Mouse (Mus musculus) hindbrain, embryonic 13.5 days (tissue): ENCODE data around the gene Agap3. TPM values are rescaled to one million over a fixed set of nuclear protein-coding genes. Genes with fewer than 3 reads are reported as not detected.
A peak's percentile ranks its signal among the peaks of the same experiment; 100 is the strongest.

Experiments used
- ATAC-seq: fragments of 200-750 bp; cut with Nextera tagmentation; 2 replicates; pipeline ENCODE4 v1.8.0; 2017; ENCODE audit warnings: moderate TSS enrichment; ENCODE audit not compliant: low FRiP score
- H3K27ac ChIP-seq: fragments of 300-500 bp; sonication (generic); 2 replicates; pipeline ENCODE4 v1.5.1; 2015; ENCODE audit warnings: inconsistent platforms, mild to moderate bottlenecking, moderate library complexity
- H3K27me3 ChIP-seq: fragments of 300-500 bp; sonication (generic); 2 replicates; pipeline ENCODE4 v1.6.1; 2015; ENCODE audit warnings: mild to moderate bottlenecking, inconsistent platforms
- H3K36me3 ChIP-seq: fragments of 300-500 bp; sonication (generic); 2 replicates; pipeline ENCODE4 v1.6.1; 2015; ENCODE audit warnings: mild to moderate bottlenecking, inconsistent platforms
- H3K4me1 ChIP-seq: fragments of 300-500 bp; sonication (generic); replicated peaks from 2 replicates; pipeline ENCODE4 v1.6.1; 2015; ENCODE audit warnings: inconsistent platforms
- H3K4me2 ChIP-seq: fragments of 300-500 bp; sonication (generic); 2 replicates; pipeline ENCODE4 v1.6.1; 2015; ENCODE audit warnings: inconsistent platforms, mild to moderate bottlenecking, moderate library complexity
- H3K4me3 ChIP-seq: fragments of 300-500 bp; sonication (generic); 2 replicates; pipeline ENCODE4 v1.5.1; 2015; ENCODE audit warnings: mild to moderate bottlenecking, inconsistent platforms
- H3K9ac ChIP-seq: fragments of 300-500 bp; sonication (generic); 2 replicates; pipeline ENCODE4 v1.6.1; 2015; ENCODE audit warnings: mild to moderate bottlenecking, inconsistent platforms
- H3K9me3 ChIP-seq: fragments of 300-500 bp; sonication (generic); 2 replicates; pipeline ENCODE4 v1.6.1; 2016; ENCODE audit warnings: inconsistent platforms
- WGBS: fragments of 180-500 bp; shearing (Covaris S2); methylation state at CpG from one replicate; pipeline ENCODE4 v1.1.7; 2015; 5-methylcytosine and 5-hydroxymethylcytosine counted together
- polyA plus RNA-seq: library from polyadenylated mRNA; unstranded; fragments of >200 nt; fragmentation: Nextera tagmentation; extraction: Ambion mirVana; gene quantifications from 2 replicates; pipeline ENCODE4 v1.2.1, GENCODE M21; 2015

Agap3 gene
- polyA plus RNA-seq, 1 experiment from 2014 or later = 50.3 TPM

GRCm38 (mm10) chr5:24455076-24455475, 3.1 kb downstream of the Agap3 start:
- peak overlapping the region; percentile 97 for H3K9ac ChIP-seq
- ATAC-seq = no peak

DNA sequence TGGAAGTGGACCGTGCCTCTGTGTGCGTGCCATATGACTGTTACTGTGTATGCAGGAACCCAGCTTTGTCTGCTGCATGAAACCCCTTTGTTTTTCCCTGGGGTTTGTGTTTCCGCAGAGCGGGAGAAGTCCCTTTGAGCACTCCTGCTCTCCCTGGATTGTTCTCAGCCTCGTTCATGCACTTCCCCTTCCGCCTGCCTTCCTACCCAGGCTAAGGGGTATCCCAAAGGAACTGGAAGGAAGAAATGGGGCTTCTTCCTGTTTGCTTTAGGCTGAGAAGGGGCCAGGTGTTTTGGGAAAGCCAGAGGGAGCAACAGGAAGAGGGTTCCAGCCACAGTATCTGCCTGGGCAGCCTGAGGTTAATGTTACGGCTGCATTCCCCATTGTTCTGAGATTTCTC, 3.6 kb downstream of the Agap3 start:
- ATAC-seq = no peak
- peak overlapping the region; percentile 97 for H3K9ac ChIP-seq
- peak overlapping the region; percentile 100 for H3K4me2 ChIP-seq
- H3K36me3 ChIP-seq = peaks cover 17% of the 10 kb centered on the region
- no peaks in the 10 kb centered on the region for H3K27me3 ChIP-seq
- peak overlapping the region; percentile 90 for H3K4me3 ChIP-seq
- peak overlapping the region; percentile 62; the same call in 1 of the 2 replicates for H3K27ac ChIP-seq
- H3K4me1 ChIP-seq = peaks cover 46% of the 10 kb centered on the region
- H3K9me3 ChIP-seq = no peaks in the 10 kb centered on the region
- 45% methylated on average over 7 of the region's 7 CpGs for WGBS

More at GRCm38 (mm10) chr5:24455076-24455475, 3.1 kb downstream of the Agap3 start:
- Histone ChIP-seq H3K4me2 (peak overlapping the region; percentile 100), H3K27me3 (no peaks in the 10 kb centered on the region; the same call in 1 of the 2 replicates), H3K9me3 (no peaks in the 10 kb centered on the region), H3K4me3 (peak overlapping the region; percentile 90), H3K4me1 (peaks cover 45% of the 10 kb centered on the region), H3K27ac (peak overlapping the region; percentile 62), H3K36me3 (peaks cover 17% of the 10 kb centered on the region)
- 68% methylated on average over 3 of the region's 3 CpGs for WGBS

- Histone ChIP-seq H3K36me3 (no peaks in the 10 kb centered on the region), H3K4me3 (no peak overlapping the region), H3K9me3 (no peaks in the 10 kb centered on the region), H3K27me3 (no peaks in the 10 kb centered on the region), H3K4me1 (peaks cover 37% of the 10 kb centered on the region), H3K27ac (no peak overlapping the region), H3K9ac (0 out of 2 replicates have a peak overlapping the region, but pooled peaks have one; percentile 49), H3K4me2 (no peak overlapping the region)
- ATAC-seq = no peak
- 29% methylated on average over 12 of the region's 12 CpGs for WGBS
Measured at GRCm38 (mm10) chr5:24466762-24467161, 14.8 kb downstream of the Agap3 start.

- no peak overlapping the region for H3K27ac ChIP-seq
- H3K4me3 ChIP-seq = no peak overlapping the region
- no peak overlapping the region for H3K4me2 ChIP-seq
- H3K9ac ChIP-seq = no peak overlapping the region
- H3K9me3 ChIP-seq = no peaks in the 10 kb centered on the region
- H3K27me3 ChIP-seq = peaks cover 36% of the 10 kb centered on the region
- peak; percentile 57 for ATAC-seq
- H3K36me3 ChIP-seq = 0 out of 2 replicates have a peak, but pooled peaks cover 2% of the 10 kb centered on the region
- peaks cover 59% of the 10 kb centered on the region for H3K4me1 ChIP-seq
- WGBS = 13% methylated on average over 5 of the region's 5 CpGs
Measured at GRCm38 (mm10) chr5:24470600-24470999, 18.6 kb downstream of the Agap3 start.

- Histone ChIP-seq H3K9me3 (no peaks in the 10 kb centered on the region), H3K4me3 (no peak overlapping the region), H3K27me3 (peaks cover 41% of the 10 kb centered on the region), H3K36me3 (peaks cover 19% of the 10 kb centered on the region), H3K27ac (no peak overlapping the region), H3K4me2 (no peak overlapping the region), H3K4me1 (peaks cover 47% of the 10 kb centered on the region), H3K9ac (no peak overlapping the region)
- ATAC-seq = no peak
- 33% methylated on average over 6 of the region's 7 CpGs for WGBS
Measured at GRCm38 (mm10) chr5:24472884-24473619, 21.1 kb downstream of the Agap3 start.

DNA sequence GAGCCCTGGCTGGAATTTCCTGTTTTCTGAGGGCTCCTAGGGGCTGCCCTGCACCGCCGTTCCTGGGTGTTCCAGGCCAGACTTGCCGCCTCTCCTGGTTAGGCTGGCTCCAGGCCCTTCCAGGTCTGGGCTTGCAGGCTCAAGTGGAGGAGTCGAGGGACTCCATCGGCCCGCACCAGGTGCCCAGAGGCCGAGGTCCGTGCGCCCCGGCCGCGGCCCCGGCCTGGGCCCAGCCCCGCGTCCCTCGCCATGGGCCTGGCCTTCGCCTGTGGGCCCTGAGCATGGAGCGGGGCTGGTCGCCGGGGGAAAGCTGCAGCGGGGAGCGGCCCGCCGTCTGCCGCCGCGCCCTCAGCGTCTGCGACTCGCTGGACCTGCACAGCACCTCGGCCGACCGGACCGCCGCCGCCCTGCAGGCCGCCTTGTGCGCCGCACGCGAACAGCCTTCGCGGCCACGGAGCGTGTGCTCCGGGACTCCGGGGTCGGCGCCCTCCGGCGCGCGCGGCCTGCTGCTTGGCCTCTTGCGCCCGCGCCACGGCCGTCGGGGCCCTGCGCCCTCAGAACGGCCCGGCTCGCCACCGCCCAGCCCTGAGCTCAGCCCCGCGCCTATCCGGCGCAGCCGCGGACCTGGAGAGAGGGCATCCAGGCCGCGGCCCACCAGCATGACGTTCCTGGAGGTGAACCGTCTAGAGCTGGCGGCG, 22.2 kb downstream of the Agap3 start:
- Histone ChIP-seq H3K4me2 (peak overlapping the region; percentile 70), H3K4me1 (peaks cover 47% of the 10 kb centered on the region), H3K27ac (no peak overlapping the region), H3K27me3 (peaks cover 41% of the 10 kb centered on the region), H3K4me3 (peak overlapping the region; percentile 40), H3K9me3 (no peaks in the 10 kb centered on the region), H3K36me3 (peaks cover 30% of the 10 kb centered on the region), H3K9ac (peak overlapping the region; percentile 72)
- WGBS = 2% methylated on average over 75 of the region's 77 CpGs
- peak; percentile 11; the same call in 1 of the 2 replicates for ATAC-seq

DNA sequence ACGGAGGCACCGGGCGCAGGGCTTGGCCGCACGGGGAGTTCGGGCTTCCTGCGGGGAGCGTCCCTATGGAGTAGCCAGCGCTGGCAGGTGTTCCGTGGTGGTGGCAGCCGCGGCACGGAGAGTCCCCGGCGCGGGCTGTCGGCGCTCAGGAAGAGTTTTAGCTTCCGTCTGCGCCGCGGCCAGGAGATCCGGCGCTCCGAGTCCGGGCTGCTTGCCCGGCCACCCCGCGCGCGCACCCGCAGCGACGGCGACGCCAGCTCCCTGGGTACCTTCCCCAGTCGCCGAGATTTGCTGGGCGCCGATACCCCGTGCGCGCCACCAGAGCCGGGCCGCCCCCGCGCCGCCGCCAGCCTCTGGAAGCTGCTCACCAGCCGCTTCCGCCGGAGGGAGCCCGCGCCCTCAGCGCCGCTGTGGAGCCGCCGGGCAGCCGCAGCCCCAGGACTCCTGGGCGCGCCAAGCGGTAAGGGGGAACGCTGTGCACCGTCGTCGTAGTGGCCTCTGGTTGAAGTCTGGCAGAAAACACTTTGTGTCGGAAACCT, 22.8 kb downstream of the Agap3 start:
- H3K27ac ChIP-seq = no peak overlapping the region
- H3K27me3 ChIP-seq = peaks cover 43% of the 10 kb centered on the region
- ATAC-seq = no peak; the same call in 1 of the 2 replicates
- no peaks in the 10 kb centered on the region for H3K9me3 ChIP-seq
- H3K9ac ChIP-seq = peak overlapping the region; percentile 72
- H3K36me3 ChIP-seq = peaks cover 35% of the 10 kb centered on the region
- H3K4me3 ChIP-seq = peak overlapping the region; percentile 40
- H3K4me2 ChIP-seq = peak overlapping the region; percentile 70
- peaks cover 49% of the 10 kb centered on the region for H3K4me1 ChIP-seq
- WGBS = 3% methylated on average over 60 of the region's 67 CpGs

DNA sequence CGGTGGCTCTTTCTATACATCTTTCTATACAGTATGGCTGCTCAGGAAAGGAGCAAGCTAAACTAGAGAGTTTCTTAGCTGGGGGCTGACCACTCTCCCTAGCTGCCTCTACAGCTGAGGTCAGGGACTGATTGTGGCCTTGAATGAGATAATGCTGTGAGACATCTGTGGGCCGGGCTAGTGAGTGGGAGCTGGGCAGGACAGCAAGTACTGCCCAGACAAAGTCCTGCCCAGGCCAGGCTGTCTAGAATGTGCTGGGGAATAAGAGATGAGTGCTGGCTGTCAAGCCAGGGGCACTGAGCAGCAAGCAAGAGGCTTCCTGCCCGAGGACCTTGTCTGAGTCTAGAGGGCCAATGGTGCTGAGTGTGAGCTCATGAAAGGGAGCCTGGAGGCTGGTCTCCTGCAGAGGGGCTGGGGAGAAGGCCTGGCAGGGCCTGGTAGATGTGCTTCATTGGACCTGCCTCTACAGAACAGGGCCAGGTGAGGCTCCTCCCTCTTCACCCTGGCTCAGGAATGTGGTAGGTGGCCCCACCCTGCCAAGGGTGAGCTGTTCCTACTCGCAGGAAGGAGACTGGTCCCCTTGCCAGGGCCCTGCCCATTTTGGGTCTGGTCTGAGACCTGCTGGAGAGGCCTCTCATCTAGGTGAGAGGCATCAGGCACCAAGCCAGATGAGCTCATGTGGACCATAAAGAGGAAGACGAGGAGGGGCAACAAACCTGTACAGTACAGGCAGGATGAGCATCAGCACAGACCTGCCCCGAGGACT, 23.7 kb downstream of the Agap3 start:
- no peak for ATAC-seq
- Histone ChIP-seq H3K9ac (peak overlapping the region; percentile 72), H3K4me2 (peak overlapping the region; percentile 70)

GRCm38 (mm10) chr5:24477909-24478308, 25.9 kb downstream of the Agap3 start:
- H3K4me3 ChIP-seq = no peak overlapping the region
- 84% methylated on average over 9 of the region's 9 CpGs for WGBS
- H3K27me3 ChIP-seq = peaks cover 35% of the 10 kb centered on the region
- H3K4me2 ChIP-seq = no peak overlapping the region
- H3K27ac ChIP-seq = no peak overlapping the region
- peaks cover 61% of the 10 kb centered on the region for H3K36me3 ChIP-seq
- no peaks in the 10 kb centered on the region for H3K9me3 ChIP-seq
- ATAC-seq = no peak
- no peak overlapping the region for H3K9ac ChIP-seq
- peaks cover 59% of the 10 kb centered on the region for H3K4me1 ChIP-seq

More for the DNA sequence above, 23.7 kb downstream of the Agap3 start:
- Histone ChIP-seq H3K36me3 (peaks cover 44% of the 10 kb centered on the region), H3K9me3 (no peaks in the 10 kb centered on the region), H3K27ac (no peak overlapping the region), H3K27me3 (peaks cover 43% of the 10 kb centered on the region), H3K4me3 (peak overlapping the region; percentile 40; the same call in 1 of the 2 replicates), H3K4me1 (peaks cover 48% of the 10 kb centered on the region)
- WGBS = 78% methylated on average over 6 of the region's 6 CpGs

GRCm38 (mm10) chr5:24481647-24482046, 29.7 kb downstream of the Agap3 start:
- peak overlapping the region; percentile 40; the same call in 1 of the 2 replicates for H3K27ac ChIP-seq
- H3K4me1 ChIP-seq = peaks cover 64% of the 10 kb centered on the region
- 8% methylated on average over 3 of the region's 4 CpGs for WGBS
- no peak overlapping the region for H3K4me3 ChIP-seq
- H3K36me3 ChIP-seq = peaks cover 71% of the 10 kb centered on the region
- H3K9ac ChIP-seq = peak overlapping the region; percentile 53
- H3K4me2 ChIP-seq = no peak overlapping the region
- no peaks in the 10 kb centered on the region for H3K9me3 ChIP-seq
- ATAC-seq = peak; percentile 36
- 0 out of 2 replicates have a peak, but pooled peaks cover 8% of the 10 kb centered on the region for H3K27me3 ChIP-seq

- Histone ChIP-seq H3K27me3 (0 out of 2 replicates have a peak, but pooled peaks cover 8% of the 10 kb centered on the region), H3K4me1 (peaks cover 71% of the 10 kb centered on the region), H3K9ac (0 out of 2 replicates have a peak overlapping the region, but pooled peaks have one; percentile 55), H3K4me2 (no peak overlapping the region), H3K36me3 (peaks cover 68% of the 10 kb centered on the region), H3K4me3 (no peak overlapping the region), H3K27ac (peak overlapping the region; percentile 70), H3K9me3 (no peaks in the 10 kb centered on the region)
- peak; percentile 9; the same call in 1 of the 2 replicates for ATAC-seq
- 43% methylated on average over 40 of the region's 41 CpGs for WGBS
Measured at GRCm38 (mm10) chr5:24482247-24483079, 30.5 kb downstream of the Agap3 start.
